Mouse (Mus musculus) myocyte (in vitro differentiated cells): Measurements from ENCODE around the gene Zfp473. TPM values are rescaled to one million over a fixed set of nuclear protein-coding genes. Genes with fewer than 3 reads are reported as not detected.

Experiments used
- H3K27me3 ChIP-seq: one replicate; pipeline ENCODE4 v1.6.1; 2011; ENCODE audit not compliant: control insufficient read depth, insufficient read depth, insufficient read length
- H3K36me3 ChIP-seq: one replicate; pipeline ENCODE4 v1.6.1; 2011; ENCODE audit not compliant: control insufficient read depth, insufficient read depth
- H3K4me2 ChIP-seq: one replicate; pipeline ENCODE4 v1.6.1; 2011; ENCODE audit warnings: low read depth, control low read depth
- H3K4me3 ChIP-seq: one replicate; pipeline ENCODE4 v1.5.1; 2011; ENCODE audit warnings: mild to moderate bottlenecking, control low read depth, moderate library complexity
- H3K79me2 ChIP-seq: one replicate; pipeline ENCODE4 v1.6.1; 2011; ENCODE audit not compliant: control insufficient read depth, insufficient read depth
- H3ac ChIP-seq: one replicate; pipeline ENCODE4 v1.6.1; 2011; ENCODE audit not compliant: control insufficient read depth, insufficient read length
- CEBPB ChIP-seq: IDR thresholded peaks from 2 replicates; pipeline ENCODE4 v1.6.1; 2011; ENCODE audit warnings: mild to moderate bottlenecking, moderate library complexity; ENCODE audit not compliant: poor library complexity, insufficient read depth, severe bottlenecking
- E2F4 ChIP-seq: IDR thresholded peaks from one replicate; pipeline ENCODE4 v1.6.1; 2011; ENCODE audit warnings: mild to moderate bottlenecking, control low read depth, moderate library complexity; ENCODE audit not compliant: insufficient read depth
- MAX ChIP-seq: IDR thresholded peaks from one replicate; pipeline ENCODE4 v1.6.1; 2011; ENCODE audit warnings: low read depth, mild to moderate bottlenecking, control low read depth
- MYOD1 ChIP-seq, 3 experiments: IDR thresholded peaks; one replicate each; pipeline ENCODE4 v1.6.1; 2011; ENCODE audit warnings: control low read depth in 2 of 3, low read depth in 2 of 3, mild to moderate bottlenecking in 2 of 3, moderate library complexity in 1 of 3; ENCODE audit not compliant: insufficient read length in 2 of 3, control insufficient read depth in 1 of 3
- MYOG ChIP-seq, 3 experiments: IDR thresholded peaks; one replicate each; pipeline ENCODE4 v1.6.1; 2011; ENCODE audit warnings: control low read depth in 2 of 3, low read depth in 2 of 3, mild to moderate bottlenecking in 2 of 3; ENCODE audit not compliant: insufficient read length in 2 of 3, control insufficient read depth in 1 of 3, insufficient read depth in 1 of 3
- POLR2A ChIP-seq: IDR thresholded peaks from one replicate; pipeline ENCODE4 v1.6.1; 2011; ENCODE audit warnings: low read depth, mild to moderate bottlenecking, control low read depth, moderate library complexity; ENCODE audit not compliant: insufficient read length
- POLR2AphosphoS2 ChIP-seq: IDR thresholded peaks from one replicate; pipeline ENCODE4 v1.6.1; 2011; ENCODE audit warnings: low read depth, control low read depth; ENCODE audit not compliant: insufficient read length
- REST ChIP-seq: IDR thresholded peaks from one replicate; pipeline ENCODE4 v1.6.1; 2011; ENCODE audit warnings: mild to moderate bottlenecking, control low read depth, moderate library complexity; ENCODE audit not compliant: insufficient read depth, insufficient read length
- SRF ChIP-seq: IDR thresholded peaks from one replicate; pipeline ENCODE4 v1.6.1; 2011; ENCODE audit warnings: low read depth; ENCODE audit not compliant: control insufficient read depth, insufficient read length
- TCF12 ChIP-seq: IDR thresholded peaks from one replicate; pipeline ENCODE4 v1.6.1; 2011; ENCODE audit warnings: mild to moderate bottlenecking, control low read depth; ENCODE audit not compliant: poor library complexity, insufficient read depth, severe bottlenecking
- TCF3 ChIP-seq: IDR thresholded peaks from one replicate; pipeline ENCODE4 v1.6.1; 2011; ENCODE audit warnings: low read depth, control low read depth; ENCODE audit not compliant: insufficient read length
- USF1 ChIP-seq: IDR thresholded peaks from one replicate; pipeline ENCODE4 v1.6.1; 2011; ENCODE audit warnings: low read depth, mild to moderate bottlenecking, control low read depth, moderate library complexity
- polyA plus RNA-seq: library from polyadenylated mRNA; unstranded; fragments of >200 nt; fragmentation: generic; extraction: Trizol; gene quantifications from one replicate; pipeline ENCODE4 v1.2.1, GENCODE M21; 2012; ENCODE audit warnings: missing spikeins

Gene Zfp473
- polyA plus RNA-seq, 1 experiment: 0.12 TPM

GRCm38 (mm10) chr7:44697980-44698379 is 52.9 kb downstream of the Zfp473 start:
- no peaks in the 10 kb centered on the region for H3K79me2 ChIP-seq
- no peak overlapping the region for H3K4me3 ChIP-seq
- no peak overlapping the region for H3ac ChIP-seq
- no peaks in the 10 kb centered on the region for H3K27me3 ChIP-seq
- TF ChIP-seq MAX (no peak), REST (no peak), CEBPB (no peak), MYOD1 (IDR thresholded peaks at IDR 0.05; ENCODE audit: control insufficient read depth in 1 of 3, insufficient read length in 2 of 3, low read depth in 2 of 3) (no peak), SRF (no peak), TCF3 (no peak), E2F4 (no peak), USF1 (no peak), MYOG (IDR thresholded peaks at IDR 0.05; ENCODE audit: control insufficient read depth in 1 of 3, insufficient read depth in 1 of 3, insufficient read length in 2 of 3, low read depth in 2 of 3) (no peak), TCF12 (no peak), POLR2A (no peak), POLR2AphosphoS2 (no peak)
- no peaks in the 10 kb centered on the region for H3K36me3 ChIP-seq
- H3K4me2 ChIP-seq: peak overlapping the region; percentile 79

- no peaks in the 10 kb centered on the region for H3K27me3 ChIP-seq
- H3ac ChIP-seq: no peak overlapping the region
- no peak overlapping the region for H3K4me3 ChIP-seq
- no peaks in the 10 kb centered on the region for H3K79me2 ChIP-seq
- H3K36me3 ChIP-seq: no peaks in the 10 kb centered on the region
- H3K4me2 ChIP-seq: peak overlapping the region; percentile 79
- no peak for TF ChIP-seq CEBPB
- no peak for TF ChIP-seq REST
- no peak for TF ChIP-seq USF1
- peak; percentile 69 for TF ChIP-seq TCF12
- TF ChIP-seq MYOD1 (IDR thresholded peaks at IDR 0.05; ENCODE audit: control insufficient read depth in 1 of 3, insufficient read length in 2 of 3, low read depth in 2 of 3): peak; percentile 96 to 99 (median 98)
- TF ChIP-seq TCF3: peak; percentile 86
- TF ChIP-seq SRF: peak; percentile 69
- no peak for TF ChIP-seq POLR2A
- peak; percentile 67 to 95 (median 90) for TF ChIP-seq MYOG (IDR thresholded peaks at IDR 0.05; ENCODE audit: control insufficient read depth in 1 of 3, insufficient read depth in 1 of 3, insufficient read length in 2 of 3, low read depth in 2 of 3)
- no peak for TF ChIP-seq E2F4
- TF ChIP-seq MAX: no peak
- no peak for TF ChIP-seq POLR2AphosphoS2
These were observed 53.6 kb downstream of the Zfp473 start for GRCm38 (mm10) chr7:44697191-44697710.

GRCm38 (mm10) chr7:44695223-44695622 is 55.6 kb downstream of the Zfp473 start:
- Histone ChIP-seq H3K4me3 (no peak overlapping the region), H3K27me3 (no peaks in the 10 kb centered on the region), H3ac (no peak overlapping the region), H3K36me3 (no peaks in the 10 kb centered on the region), H3K79me2 (no peaks in the 10 kb centered on the region), H3K4me2 (no peak overlapping the region)
- TF ChIP-seq USF1: no peak
- no peak for TF ChIP-seq POLR2A
- no peak for TF ChIP-seq MYOG (IDR thresholded peaks at IDR 0.05; ENCODE audit: control insufficient read depth in 1 of 3, insufficient read depth in 1 of 3, insufficient read length in 2 of 3, low read depth in 2 of 3)
- no peak for TF ChIP-seq MAX

- no peak for TF ChIP-seq SRF
- TF ChIP-seq USF1: no peak
- no peak for TF ChIP-seq E2F4
- TF ChIP-seq CEBPB: no peak
- TF ChIP-seq TCF12: no peak
- TF ChIP-seq MYOG (IDR thresholded peaks at IDR 0.05; ENCODE audit: control insufficient read depth in 1 of 3, insufficient read depth in 1 of 3, insufficient read length in 2 of 3, low read depth in 2 of 3): no peak
- TF ChIP-seq MAX: no peak
- no peak for TF ChIP-seq MYOD1 (IDR thresholded peaks at IDR 0.05; ENCODE audit: control insufficient read depth in 1 of 3, insufficient read length in 2 of 3, low read depth in 2 of 3)
- no peak for TF ChIP-seq REST
- no peak for TF ChIP-seq TCF3
- no peak for TF ChIP-seq POLR2AphosphoS2
- no peak for TF ChIP-seq POLR2A
- no peaks in the 10 kb centered on the region for H3K27me3 ChIP-seq
- H3K79me2 ChIP-seq: no peaks in the 10 kb centered on the region
- no peak overlapping the region for H3ac ChIP-seq
- no peak overlapping the region for H3K4me2 ChIP-seq
- H3K36me3 ChIP-seq: no peaks in the 10 kb centered on the region
- H3K4me3 ChIP-seq: no peak overlapping the region
These were observed 57.2 kb downstream of the Zfp473 start for GRCm38 (mm10) chr7:44693427-44694175.
